Mouse (Mus musculus) MEL (cell line): ENCODE measurements around the gene Fbxo21. TPM values are rescaled to one million over a fixed set of nuclear protein-coding genes. Genes with fewer than 3 reads are reported as not detected.

Experiments
- DNase-seq: peaks from one replicate; pipeline ENCODE4 v3.0.0; 2011; ENCODE audit warnings: low read depth, low spot score
- H3K27ac ChIP-seq: 2 replicates; pipeline ENCODE4 v1.5.1; 2012; ENCODE audit warnings: low read depth, mild to moderate bottlenecking, control low read depth, low read length, moderate library complexity; ENCODE audit not compliant: control insufficient read depth
- H3K27me3 ChIP-seq, 2 experiments: fragments of 150-350 bp in 1 of 2; sonication (generic) in 1 of 2; 2 replicates each; pipeline ENCODE4 v1.6.1; 2012; ENCODE audit warnings: low read length in 2 of 2, mild to moderate bottlenecking in 2 of 2, improper control_type of control experiment in 1 of 2, moderate library complexity in 1 of 2; ENCODE audit not compliant: insufficient read depth in 2 of 2, control insufficient read depth in 1 of 2
- H3K36me3 ChIP-seq, 2 experiments: 2 replicates each; pipeline ENCODE4 v1.6.1; 2012 to 2014; ENCODE audit warnings: low read length in 2 of 2, improper control_type of control experiment in 1 of 2, inconsistent platforms in 1 of 2, mild to moderate bottlenecking in 1 of 2; ENCODE audit not compliant: insufficient read depth in 2 of 2, control insufficient read depth in 1 of 2
- H3K4me1 ChIP-seq, 2 experiments: fragments of 150-350 bp in 1 of 2; sonication (generic) in 1 of 2; 2 replicates each; pipeline ENCODE4 v1.6.1; 2012; ENCODE audit warnings: low read length in 2 of 2, improper control_type of control experiment in 1 of 2, mild to moderate bottlenecking in 1 of 2; ENCODE audit not compliant: insufficient read depth in 2 of 2, control insufficient read depth in 1 of 2
- H3K4me3 ChIP-seq, 2 experiments: fragments of 150-350 bp in 1 of 2; sonication (generic) in 1 of 2; 2 replicates each; pipeline ENCODE4 v1.5.1; 2012; ENCODE audit warnings: low read depth in 2 of 2, low read length in 2 of 2, mild to moderate bottlenecking in 2 of 2, moderate library complexity in 2 of 2, control low read depth in 1 of 2, improper control_type of control experiment in 1 of 2; ENCODE audit not compliant: control insufficient read depth in 1 of 2, insufficient read depth in 1 of 2
- H3K79me2 ChIP-seq: 2 replicates; pipeline ENCODE4 v1.6.1; 2012; ENCODE audit warnings: mild to moderate bottlenecking, low read length, moderate library complexity; ENCODE audit not compliant: control insufficient read depth, poor library complexity, insufficient read depth
- H3K9ac ChIP-seq: 2 replicates; pipeline ENCODE4 v1.6.1; 2012; ENCODE audit warnings: low read depth, mild to moderate bottlenecking, control low read depth, low read length, moderate library complexity; ENCODE audit not compliant: control insufficient read depth, poor library complexity, severe bottlenecking
- H3K9me3 ChIP-seq: fragments of 150-350 bp; sonication (generic); replicated peaks from 2 replicates; pipeline ENCODE4 v1.6.1; 2012; ENCODE audit warnings: mild to moderate bottlenecking, low read length, improper control_type of control experiment, moderate library complexity; ENCODE audit not compliant: insufficient read depth
- BHLHE40 ChIP-seq: IDR thresholded peaks from 2 replicates; pipeline ENCODE4 v1.6.1; 2012; ENCODE audit warnings: low read depth, mild to moderate bottlenecking, inconsistent platforms, low read length, improper control_type of control experiment, borderline replicate concordance
- CHD1 ChIP-seq: IDR thresholded peaks from 2 replicates; pipeline ENCODE4 v1.6.1; 2012; ENCODE audit warnings: low read depth, mild to moderate bottlenecking, inconsistent platforms, low read length, improper control_type of control experiment
- CHD2 ChIP-seq: IDR thresholded peaks from 2 replicates; pipeline ENCODE4 v1.6.1; 2011; ENCODE audit warnings: low read length, improper control_type of control experiment
- CTCF ChIP-seq, 3 experiments: IDR thresholded peaks in 2 of 3; conservative IDR thresholded peaks in 1 of 3; 2 replicates each; pipeline ENCODE4 v1.5.1; 2011 to 2012; ENCODE audit warnings: low read length in 3 of 3, low read depth in 2 of 3, mild to moderate bottlenecking in 2 of 3, improper control_type of control experiment in 1 of 3, inconsistent platforms in 1 of 3, mixed read lengths in 1 of 3, moderate library complexity in 1 of 3; ENCODE audit not compliant: control insufficient read depth in 1 of 3, insufficient read depth in 1 of 3, poor library complexity in 1 of 3, severe bottlenecking in 1 of 3
- E2F4 ChIP-seq: IDR thresholded peaks from 2 replicates; pipeline ENCODE4 v1.6.1; 2011; ENCODE audit warnings: low read depth, low read length, improper control_type of control experiment, borderline replicate concordance
- ELF1 ChIP-seq: IDR thresholded peaks from 2 replicates; pipeline ENCODE4 v1.6.1; 2014; ENCODE audit warnings: low read depth, mild to moderate bottlenecking, inconsistent platforms, low read length, improper control_type of control experiment, moderate library complexity
- EP300 ChIP-seq, 2 experiments: IDR thresholded peaks; 2 replicates each; pipeline ENCODE4 v1.6.1; 2011; ENCODE audit warnings: improper control_type of control experiment in 2 of 2, low read length in 2 of 2, low read depth in 1 of 2, mild to moderate bottlenecking in 1 of 2
- HCFC1 ChIP-seq: IDR thresholded peaks from 2 replicates; pipeline ENCODE4 v1.6.1; 2012; ENCODE audit warnings: low read depth, mild to moderate bottlenecking, inconsistent platforms, low read length, improper control_type of control experiment, moderate library complexity
- JUND ChIP-seq: IDR thresholded peaks from 2 replicates; pipeline ENCODE4 v1.6.1; 2011; ENCODE audit warnings: low read depth, mild to moderate bottlenecking, improper control_type of control experiment, low read length
- MAFK ChIP-seq: IDR thresholded peaks from 2 replicates; pipeline ENCODE4 v1.6.1; 2011; ENCODE audit warnings: low read depth, mild to moderate bottlenecking, low read length, improper control_type of control experiment, borderline replicate concordance
- MAZ ChIP-seq: IDR thresholded peaks from 2 replicates; pipeline ENCODE4 v1.6.1; 2012; ENCODE audit warnings: low read depth, mild to moderate bottlenecking, inconsistent platforms, low read length, improper control_type of control experiment
- MEF2A ChIP-seq: IDR thresholded peaks from 2 replicates; pipeline ENCODE4 v1.6.1; 2014; ENCODE audit warnings: low read depth, mild to moderate bottlenecking, inconsistent platforms, low read length, improper control_type of control experiment; ENCODE audit not compliant: poor library complexity, insufficient replicate concordance, severe bottlenecking; ENCODE audit errors: extremely low read depth
- MYB ChIP-seq: IDR thresholded peaks from 2 replicates; pipeline ENCODE4 v1.6.1; 2011; ENCODE audit warnings: mild to moderate bottlenecking, low read depth, low read length, improper control_type of control experiment
- NELFE ChIP-seq: IDR thresholded peaks from 2 replicates; pipeline ENCODE4 v1.6.1; 2011; ENCODE audit warnings: low read depth, low read length, improper control_type of control experiment
- NRF1 ChIP-seq: IDR thresholded peaks from 2 replicates; pipeline ENCODE4 v1.6.1; 2014; ENCODE audit warnings: low read depth, mild to moderate bottlenecking, inconsistent platforms, low read length, improper control_type of control experiment, moderate library complexity; ENCODE audit not compliant: poor library complexity, insufficient read depth, severe bottlenecking
- POLR2A ChIP-seq, 2 experiments: IDR thresholded peaks; 2 replicates each; pipeline ENCODE4 v1.6.1; 2011 to 2012; ENCODE audit warnings: low read length in 2 of 2, mild to moderate bottlenecking in 2 of 2, control low read depth in 1 of 2, improper control_type of control experiment in 1 of 2, low read depth in 1 of 2, moderate library complexity in 1 of 2; ENCODE audit not compliant: control insufficient read depth in 1 of 2, insufficient read depth in 1 of 2, poor library complexity in 1 of 2
- POLR2AphosphoS5 ChIP-seq: IDR thresholded peaks from 2 replicates; pipeline ENCODE4 v1.6.1; 2012; ENCODE audit warnings: low read depth, borderline replicate concordance, mild to moderate bottlenecking, inconsistent platforms, low read length, moderate library complexity, mixed read lengths
- SIN3A ChIP-seq: IDR thresholded peaks from 2 replicates; pipeline ENCODE4 v1.6.1; 2012; ENCODE audit warnings: low read length, improper control_type of control experiment, inconsistent platforms
- SMC3 ChIP-seq: IDR thresholded peaks from 2 replicates; pipeline ENCODE4 v1.6.1; 2011; ENCODE audit warnings: low read depth, low read length, improper control_type of control experiment
- TAL1 ChIP-seq: IDR thresholded peaks from 2 replicates; pipeline ENCODE4 v1.6.1; 2012; ENCODE audit warnings: mild to moderate bottlenecking, inconsistent platforms, low read length, moderate library complexity, mixed read lengths
- TBP ChIP-seq: IDR thresholded peaks from 2 replicates; pipeline ENCODE4 v1.8.0; 2011; ENCODE audit warnings: low read depth, low read length, improper control_type of control experiment
- TCF12 ChIP-seq: IDR thresholded peaks from 2 replicates; pipeline ENCODE4 v1.6.1; 2014; ENCODE audit warnings: low read depth, mild to moderate bottlenecking, inconsistent platforms, low read length, improper control_type of control experiment, moderate library complexity
- USF1 ChIP-seq: IDR thresholded peaks from 2 replicates; pipeline ENCODE4 v1.6.1; 2014; ENCODE audit warnings: low read depth, mild to moderate bottlenecking, inconsistent platforms, low read length, improper control_type of control experiment, moderate library complexity
- USF2 ChIP-seq, 2 experiments: IDR thresholded peaks; 2 replicates each; pipeline ENCODE4 v1.6.1; 2011 to 2012; ENCODE audit warnings: improper control_type of control experiment in 2 of 2, low read length in 2 of 2, borderline replicate concordance in 1 of 2, inconsistent platforms in 1 of 2, low read depth in 1 of 2, mild to moderate bottlenecking in 1 of 2; ENCODE audit not compliant: insufficient read depth in 1 of 2
- ZC3H11A ChIP-seq: IDR thresholded peaks from 2 replicates; pipeline ENCODE4 v1.6.1; 2012; ENCODE audit warnings: low read depth, mild to moderate bottlenecking, inconsistent platforms, low read length, improper control_type of control experiment
- ZNF384 ChIP-seq: IDR thresholded peaks from 2 replicates; pipeline ENCODE4 v1.6.1; 2012; ENCODE audit warnings: low read depth, mild to moderate bottlenecking, inconsistent platforms, low read length, improper control_type of control experiment
- polyA plus RNA-seq, 2 experiments: library from polyadenylated mRNA; stranded (reverse) in 1 of 2; unstranded in 1 of 2; fragments of >175 nt in 1 of 2; fragments of >200 nt in 1 of 2; gene quantifications; 2 replicates each; pipeline versions ENCODE4 v1.2.1 to v1.2.4; 2012; ENCODE audit warnings: low replicate concordance in 2 of 2, low read depth in 1 of 2; ENCODE audit not compliant: insufficient read length in 2 of 2, insufficient read depth in 1 of 2, missing spikeins in 1 of 2
- total RNA-seq: library from RNA; depleted of rRNA; stranded (reverse); fragments of 300-350 nt; gene quantifications from 2 replicates; pipeline ENCODE4 v1.2.3, GENCODE M21; 2012

Fbxo21 gene
- total and polyA plus RNA-seq, 3 experiments: 10.4 to 20.5 TPM; not detected in 1

- Histone ChIP-seq H3K9ac (no peak overlapping the region), H3K4me1 (no peaks in the 10 kb centered on the region), H3K36me3 (no peaks in the 10 kb centered on the region), H3K4me3 (no peak overlapping the region), H3K27me3 (no peaks in the 10 kb centered on the region), H3K79me2 (no peaks in the 10 kb centered on the region), H3K9me3 (no peaks in the 10 kb centered on the region), H3K27ac (no peak overlapping the region)
- TF ChIP-seq EP300 (IDR thresholded peaks at IDR 0.05; ENCODE audit: low read depth in 1 of 2, low read length in 2 of 2) (no peak), JUND (no peak), POLR2A (IDR thresholded peaks at IDR 0.05; ENCODE audit: control insufficient read depth in 1 of 2, insufficient read depth in 1 of 2, low read depth in 1 of 2, low read length in 2 of 2, poor library complexity in 1 of 2) (no peak), SMC3 (no peak), CTCF (IDR thresholded peaks at IDR 0.05 in 2 of 3, conservative IDR thresholded peaks at IDR 0.05 in 1 of 3; ENCODE audit: control insufficient read depth in 1 of 3, insufficient read depth in 1 of 3, low read depth in 2 of 3, low read length in 3 of 3, poor library complexity in 1 of 3, severe bottlenecking in 1 of 3) (no peak), POLR2AphosphoS5 (no peak), CHD1 (no peak), ZNF384 (no peak), NRF1 (no peak), MYB (no peak), E2F4 (no peak), ZC3H11A (no peak), TAL1 (no peak), TCF12 (no peak)
- DNase-seq: no peak
Observed at GRCm38 (mm10) chr5:117986327-117986726, 9.8 kb downstream of the Fbxo21 start.

GRCm38 (mm10) chr5:117987891-117988290, 11.4 kb downstream of the Fbxo21 start:
- Histone ChIP-seq H3K9me3 (no peaks in the 10 kb centered on the region), H3K27me3 (no peaks in the 10 kb centered on the region), H3K79me2 (no peaks in the 10 kb centered on the region), H3K9ac (no peak overlapping the region), H3K27ac (no peak overlapping the region), H3K4me1 (no peaks in the 10 kb centered on the region), H3K36me3 (no peaks in the 10 kb centered on the region), H3K4me3 (no peak overlapping the region)
- DNase-seq: no peak
- no peak for TF ChIP-seq POLR2AphosphoS5

- H3K79me2 ChIP-seq: no peaks in the 10 kb centered on the region
- no peaks in the 10 kb centered on the region for H3K9me3 ChIP-seq
- no peaks in the 10 kb centered on the region for H3K4me1 ChIP-seq
- H3K4me3 ChIP-seq: no peak overlapping the region
- TF ChIP-seq USF2 (IDR thresholded peaks at IDR 0.05; ENCODE audit: borderline replicate concordance in 1 of 2, insufficient read depth in 1 of 2, low read depth in 1 of 2, low read length in 2 of 2) (no peak), ELF1 (no peak), MAFK (no peak), NELFE (no peak), MAZ (no peak), HCFC1 (no peak), POLR2A (IDR thresholded peaks at IDR 0.05; ENCODE audit: control insufficient read depth in 1 of 2, insufficient read depth in 1 of 2, low read depth in 1 of 2, low read length in 2 of 2, poor library complexity in 1 of 2) (no peak), SIN3A (no peak), TCF12 (no peak), ZC3H11A (no peak), USF1 (no peak), NRF1 (no peak), MEF2A (no peak), BHLHE40 (no peak), CHD2 (no peak), TAL1 (no peak), TBP (no peak)
- H3K9ac ChIP-seq: no peak overlapping the region
- H3K27ac ChIP-seq: no peak overlapping the region
- H3K36me3 ChIP-seq: no peaks in the 10 kb centered on the region
- no peak for DNase-seq
- no peaks in the 10 kb centered on the region for H3K27me3 ChIP-seq
Observed at GRCm38 (mm10) chr5:117988367-117988766, 11.8 kb downstream of the Fbxo21 start.
